Mouse (Mus musculus) frontal cortex, postnatal 10 days (tissue): ENCODE results near the gene Usp37.

Source experiments
- DNase-seq, 2 experiments: peaks; one replicate each; pipeline ENCODE4 v3.0.0; 2022; ENCODE audit warnings: low spot score in 2 of 2, mixed read lengths in 1 of 2

The Usp37 gene

GRCm38 (mm10) chr1:74460273-74460672 lies 83.8 kb downstream of the Usp37 start:
- peak in 1 of 2 experiments; percentile 30 for DNase-seq

GRCm38 (mm10) chr1:74452611-74453045 lies 91.5 kb downstream of the Usp37 start:
- no peak for DNase-seq

GRCm38 (mm10) chr1:74444538-74444937 lies 99.5 kb downstream of the Usp37 start:
- no peak for DNase-seq

GRCm38 (mm10) chr1:74439166-74439876 lies 104.8 kb downstream of the Usp37 start:
- no peak for DNase-seq

GRCm38 (mm10) chr1:74437702-74438427 lies 106.2 kb downstream of the Usp37 start:
- DNase-seq = no peak

GRCm38 (mm10) chr1:74435563-74435962 lies 108.5 kb downstream of the Usp37 start:
- no peak for DNase-seq

GRCm38 (mm10) chr1:74434596-74434995 lies 109.5 kb downstream of the Usp37 start:
- no peak for DNase-seq

- no peak for DNase-seq
These were observed 110.9 kb downstream of the Usp37 start for GRCm38 (mm10) chr1:74433220-74433619.

- no peak for DNase-seq
These were observed 118.2 kb downstream of the Usp37 start for GRCm38 (mm10) chr1:74425845-74426244.

- no peak for DNase-seq
These were observed 120.9 kb downstream of the Usp37 start for GRCm38 (mm10) chr1:74423147-74423546.

GRCm38 (mm10) chr1:74419440-74419794 lies 124.7 kb downstream of the Usp37 start:
- DNase-seq = no peak

- no peak for DNase-seq
These were observed 125.2 kb downstream of the Usp37 start for GRCm38 (mm10) chr1:74418747-74419439.

- no peak for DNase-seq
These were observed 128.9 kb downstream of the Usp37 start for GRCm38 (mm10) chr1:74415143-74415542.

GRCm38 (mm10) chr1:74412711-74413110 lies 131.4 kb downstream of the Usp37 start:
- no peak for DNase-seq

- DNase-seq = no peak
These were observed 132.2 kb downstream of the Usp37 start for GRCm38 (mm10) chr1:74411753-74412325.

GRCm38 (mm10) chr1:74408589-74409504 lies 135.2 kb downstream of the Usp37 start, which contains the start of gene Vil1:
TSS of gene Vil1 (plus strand) at chr1:74409376.
- DNase-seq = no peak

- DNase-seq = no peak
These were observed 139.9 kb downstream of the Usp37 start for GRCm38 (mm10) chr1:74404206-74404605.

GRCm38 (mm10) chr1:74401015-74401702 lies 142.9 kb downstream of the Usp37 start:
- no peak for DNase-seq

GRCm38 (mm10) chr1:74400531-74400930 lies 143.6 kb downstream of the Usp37 start:
- no peak for DNase-seq

GRCm38 (mm10) chr1:74397919-74398451 lies 146.1 kb downstream of the Usp37 start:
- DNase-seq = peak in 1 of 2 experiments; percentile 49
